Mouse (Mus musculus): Measurements from ENCODE around the gene Jph2. TPM values are rescaled to one million over a fixed set of nuclear protein-coding genes. Genes with fewer than 3 reads are reported as not detected.

Gene Jph2
- total and polyA plus RNA-seq, 3 experiments: 3.1 to 8.2 (median 6.2) TPM

GRCm38 (mm10) chr2:163309376-163309775 lies 88.4 kb downstream of the Jph2 start:
- no peak for DNase-seq

DNA sequence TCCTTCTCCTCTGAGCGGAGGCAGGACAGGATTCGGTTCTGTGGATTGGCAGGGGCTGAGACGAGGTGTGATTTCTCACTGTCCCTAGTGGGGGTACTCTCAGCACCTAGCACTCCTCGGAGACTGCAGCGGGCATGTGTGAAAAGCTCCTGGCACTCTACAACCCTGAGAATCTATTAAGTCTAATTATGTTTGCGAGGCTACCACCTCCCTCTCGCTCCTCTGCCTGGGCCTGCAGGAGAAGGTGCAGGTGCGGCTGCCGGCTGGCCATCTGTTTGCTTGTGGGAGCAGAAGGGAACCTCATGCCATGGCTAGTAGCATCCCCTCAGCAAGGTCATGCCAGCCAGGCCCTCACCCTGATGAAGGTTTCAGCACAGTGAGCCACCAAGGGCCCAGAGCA lies 94.8 kb downstream of the Jph2 start:
- no peak for DNase-seq

GRCm38 (mm10) chr2:163301641-163302040 lies 96.2 kb downstream of the Jph2 start:
- no peak for DNase-seq

- no peak for DNase-seq
These were observed 97.4 kb downstream of the Jph2 start for GRCm38 (mm10) chr2:163300069-163301060.

DNA sequence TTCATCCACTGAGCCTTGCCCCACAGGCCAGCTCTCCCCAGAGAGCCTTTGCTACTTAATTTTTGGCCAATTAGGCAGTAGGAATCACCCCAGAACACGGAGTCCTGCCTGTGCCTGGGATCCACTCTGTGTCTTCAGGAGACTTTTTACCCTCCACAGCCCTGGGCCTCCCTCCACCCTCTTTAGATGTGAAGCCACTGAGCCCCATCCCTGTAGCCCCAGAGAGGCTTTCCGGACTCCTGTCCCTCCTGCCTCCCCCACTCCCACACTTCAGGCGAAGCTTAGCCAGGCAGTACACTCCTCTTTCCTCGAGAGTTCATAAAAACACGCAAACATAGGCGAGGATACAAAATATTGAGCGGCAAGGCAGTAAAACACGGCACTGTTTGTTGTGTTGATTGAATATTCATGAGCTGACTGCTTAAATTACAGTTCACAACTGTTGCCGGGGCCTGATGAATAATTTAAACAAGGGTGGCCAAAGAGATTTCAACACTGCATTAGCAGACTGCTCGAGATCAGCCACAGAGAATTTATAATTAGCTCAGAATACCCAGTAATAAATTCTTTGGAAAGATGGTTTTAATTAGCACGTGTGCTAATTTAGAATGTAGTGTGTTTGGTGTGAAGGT lies 100.7 kb downstream of the Jph2 start:
- no peak for DNase-seq

DNA sequence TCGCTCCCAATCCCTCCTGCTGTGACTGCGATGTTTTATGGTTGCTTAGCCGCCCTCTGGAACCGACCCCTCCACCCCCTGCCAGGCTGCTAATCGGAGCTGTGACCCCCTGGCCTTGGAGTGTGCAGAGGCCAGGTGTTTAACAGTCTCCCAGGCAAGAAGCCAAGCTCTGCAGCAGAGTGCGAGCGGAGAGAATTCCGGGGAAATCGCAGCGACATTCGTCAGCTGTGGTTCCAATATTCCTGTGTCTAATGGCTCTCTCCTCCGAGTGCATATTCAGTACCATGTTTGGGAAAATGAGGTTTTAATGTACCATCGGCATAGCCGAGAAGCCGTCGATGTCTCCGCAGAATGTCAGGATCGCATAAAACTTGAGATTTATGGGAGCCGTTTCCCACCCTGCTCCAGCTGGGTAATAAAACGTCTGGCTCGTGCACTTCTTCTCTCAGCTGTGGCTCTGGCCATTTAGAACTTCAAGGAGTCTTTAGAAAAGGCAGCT lies 108.9 kb downstream of the Jph2 start:
- DNase-seq: no peak

Other genes starting within 250 kb of the Jph2 start
- 1 to 10 TPM; 4.0 to 7.4 TPM for gene Tox2, start 194.9 kb downstream of the Jph2 start, total RNA-seq (2021)
- 8.0 and 32.8 TPM in 2 replicates for gene Tox2, start 194.9 kb downstream of the Jph2 start, polyA plus RNA-seq (2012; rRNA removed)
- gene Oser1, start 26.7 kb upstream of the Jph2 start, total RNA-seq (2021): 10 to 100 TPM; 29.2 to 49.2 TPM
- gene Oser1, start 26.7 kb upstream of the Jph2 start, polyA plus RNA-seq (2012; rRNA removed): 3.0 TPM in 2 replicates
- 1 to 10 TPM; 2.2 to 4.2 TPM for gene Gdap1l1, start 40.5 kb upstream of the Jph2 start, total RNA-seq (2021)
- 6.5 and 8.7 TPM in 2 replicates for gene Gdap1l1, start 40.5 kb upstream of the Jph2 start, polyA plus RNA-seq (2012; rRNA removed)
- 100 to 1,000 TPM in 1 of 2 experiments, 10 to 100 TPM in 1; 88.8 to 102 TPM for gene Fitm2, start 74.6 kb upstream of the Jph2 start, total RNA-seq (2021)
- 58.7 and 60.9 TPM in 2 replicates for gene Fitm2, start 74.6 kb upstream of the Jph2 start, polyA plus RNA-seq (2012; rRNA removed)
- gene R3hdml, start 94.3 kb upstream of the Jph2 start, total RNA-seq (2021): not detected
- gene R3hdml, start 94.3 kb upstream of the Jph2 start, polyA plus RNA-seq (2012; rRNA removed): not detected in 2 replicates
- 1 to 10 TPM in 1 of 2 experiments, under 1 TPM in 1; 0.14 to 1.1 TPM for gene Hnf4a, start 108.8 kb upstream of the Jph2 start, total RNA-seq (2021)
- gene Hnf4a, start 108.8 kb upstream of the Jph2 start, polyA plus RNA-seq (2012; rRNA removed): 0.15 TPM in 1 of 2 replicates, not detected in the other
- gene Ttpal, start 204.3 kb upstream of the Jph2 start, total RNA-seq (2021): 10 to 100 TPM; 25.6 to 27.0 TPM
- 27.3 and 32.3 TPM in 2 replicates for gene Ttpal, start 204.3 kb upstream of the Jph2 start, polyA plus RNA-seq (2012; rRNA removed)
- 100 to 1,000 TPM; 482 to 621 TPM for gene Serinc3, start 247.1 kb upstream of the Jph2 start, total RNA-seq (2021)
- gene Serinc3, start 247.1 kb upstream of the Jph2 start, polyA plus RNA-seq (2012; rRNA removed): 402 and 442 TPM in 2 replicates